ENCODE assay signal across 18 mouse cellular contexts in genomic region chr9:96868546-96868945, GRCm38 (mm10). TPM values are rescaled to one million over a fixed set of nuclear protein-coding genes. Genes with fewer than 3 reads are reported as not detected.
DNase-seq lines count a peak whose midpoint lies in the region; ATAC-seq and TF ChIP-seq lines count a peak whose summit lies in the region.
"Had no signal": no experiment of that assay in that cellular context is flagged by ENCODE, and none has a peak within 500 bp of the region (broad histone marks: within the 10 kb centered on the region; RNA-seq: fewer than 3 reads in every experiment).

No protein-coding gene starts in this region.

- H3K9me3 ChIP-seq in liver, embryonic 12.5 days (replicated peaks) = no peaks in the 10 kb centered on the region
- no peaks in the 10 kb centered on the region for H3K9me3 ChIP-seq in stomach, postnatal 0 days (ENCODE audit: control insufficient read depth, low read length)
- no peaks in the 10 kb centered on the region for H3K9me3 ChIP-seq in midbrain, embryonic 16.5 days (replicated peaks; ENCODE audit: control insufficient read depth, low read length, poor library complexity, severe bottlenecking)

- no peak for TF ChIP-seq POLR2A in liver, adult 2 months (IDR thresholded peaks at IDR 0.05; ENCODE audit: extremely low read depth, insufficient read depth, low read length)

- no peak overlapping the region for H3K4me2 ChIP-seq in liver, embryonic 12.5 days
- H3K4me2 ChIP-seq in stomach, postnatal 0 days (replicated peaks; ENCODE audit: low read depth) = no peak overlapping the region
- H3K4me2 ChIP-seq in midbrain, embryonic 16.5 days (ENCODE audit: low read length) = no peak overlapping the region
- H3K4me2 ChIP-seq: forebrain, embryonic 13.5 days; heart, embryonic 12.5 days; hindbrain, embryonic 14.5 days; intestine, embryonic 15.5 days had no signal

- no peak overlapping the region for H3K27ac ChIP-seq in liver, adult 2 months (replicated peaks; ENCODE audit: insufficient read depth, low read depth, low read length)
- H3K27ac ChIP-seq in liver, embryonic 12.5 days = no peak overlapping the region
- H3K27ac ChIP-seq in stomach, postnatal 0 days (replicated peaks) = no peak overlapping the region
- H3K27ac ChIP-seq in midbrain, embryonic 16.5 days (ENCODE audit: low read length) = no peak overlapping the region
- H3K27ac ChIP-seq: embryonic facial prominence, embryonic 10.5 days; forebrain, embryonic 13.5 days; hindbrain, embryonic 14.5 days; intestine, embryonic 15.5 days had no signal

- TF ChIP-seq EP300 in stomach, postnatal 0 days (optimal IDR thresholded peaks at IDR 0.05) = no peak

- WGBS in liver, adult 2 months = 51% methylated on average over 6 of the region's 6 CpGs
- WGBS in liver, embryonic 12.5 days (ENCODE audit: insufficient replicate concordance) = 68% methylated on average over 6 of the region's 6 CpGs
- 71% methylated on average over 6 of the region's 6 CpGs for WGBS in stomach, postnatal 0 days
- WGBS in midbrain, embryonic 16.5 days = 95% methylated on average over 6 of the region's 6 CpGs

- H3K9ac ChIP-seq in liver, adult 2 months (ENCODE audit: low read depth, low read length) = no peak overlapping the region
- H3K9ac ChIP-seq in liver, embryonic 12.5 days = no peak overlapping the region
- no peak overlapping the region for H3K9ac ChIP-seq in stomach, postnatal 0 days (ENCODE audit: low read length)
- no peak overlapping the region for H3K9ac ChIP-seq in midbrain, embryonic 16.5 days (ENCODE audit: low read depth, low read length)
- H3K9ac ChIP-seq: forebrain, embryonic 13.5 days; forebrain, postnatal 0 days; heart, embryonic 12.5 days; hindbrain, embryonic 14.5 days; intestine, embryonic 15.5 days had no signal

- no peak for ATAC-seq in liver, embryonic 12.5 days
- ATAC-seq in stomach, postnatal 0 days (ENCODE audit: low FRiP score, low TSS enrichment) = 0 out of 2 replicates have a peak, but pooled peaks have one; percentile 22
- no peak for ATAC-seq in midbrain, embryonic 16.5 days
- ATAC-seq: activated CD4-positive, CD25-positive, alpha-beta regulatory T cell, adult 4 months; forebrain, embryonic 13.5 days; forebrain, postnatal 0 days; intestine, embryonic 15.5 days had no signal

- H3K4me3 ChIP-seq in liver, adult 2 months (ENCODE audit: insufficient read depth, low read depth, low read length) = no peak overlapping the region
- H3K4me3 ChIP-seq in liver, embryonic 12.5 days = no peak overlapping the region
- no peak overlapping the region for H3K4me3 ChIP-seq in stomach, postnatal 0 days (ENCODE audit: low read depth, low read length)
- no peak overlapping the region for H3K4me3 ChIP-seq in midbrain, embryonic 16.5 days (ENCODE audit: low read depth, low read length)
- H3K4me3 ChIP-seq: embryonic facial prominence, embryonic 10.5 days; forebrain, embryonic 13.5 days; heart, embryonic 12.5 days; hindbrain, embryonic 10.5 days; intestine, embryonic 15.5 days had no signal

- H3K4me1 ChIP-seq in liver, adult 2 months (ENCODE audit: control insufficient read depth, insufficient read depth, low read length) = no peaks in the 10 kb centered on the region; the same call in 1 of the 2 replicates
- H3K4me1 ChIP-seq in liver, embryonic 12.5 days = 0 out of 2 replicates have a peak, but pooled peaks cover 3% of the 10 kb centered on the region
- no peaks in the 10 kb centered on the region for H3K4me1 ChIP-seq in stomach, postnatal 0 days (replicated peaks; ENCODE audit: control insufficient read depth, insufficient read depth)
- H3K4me1 ChIP-seq in midbrain, embryonic 16.5 days (ENCODE audit: control insufficient read depth, insufficient read depth, low read length) = peaks cover 11% of the 10 kb centered on the region

- TF ChIP-seq CTCF in liver, adult 2 months (IDR thresholded peaks at IDR 0.05; ENCODE audit: low read depth, low read length) = no peak
- no peak for TF ChIP-seq CTCF in stomach, postnatal 0 days (IDR thresholded peaks at IDR 0.05; ENCODE audit: low read depth)

- no peaks in the 10 kb centered on the region for H3K36me3 ChIP-seq in liver, adult 2 months (ENCODE audit: control insufficient read depth, insufficient read depth, low read length)
- no peaks in the 10 kb centered on the region for H3K36me3 ChIP-seq in liver, embryonic 12.5 days
- H3K36me3 ChIP-seq in stomach, postnatal 0 days (ENCODE audit: control insufficient read depth, insufficient read depth, low read length) = no peaks in the 10 kb centered on the region
- H3K36me3 ChIP-seq in midbrain, embryonic 16.5 days (ENCODE audit: control insufficient read depth, insufficient read depth, low read length) = no peaks in the 10 kb centered on the region
- H3K36me3 ChIP-seq: heart, embryonic 12.5 days; intestine, embryonic 15.5 days had no signal

- H3K27me3 ChIP-seq in liver, adult 2 months (ENCODE audit: control insufficient read depth, insufficient read depth, low read length) = no peaks in the 10 kb centered on the region
- no peaks in the 10 kb centered on the region for H3K27me3 ChIP-seq in liver, embryonic 12.5 days (replicated peaks)
- no peaks in the 10 kb centered on the region for H3K27me3 ChIP-seq in stomach, postnatal 0 days (ENCODE audit: control insufficient read depth, insufficient read depth, low read length)
- H3K27me3 ChIP-seq in midbrain, embryonic 16.5 days (ENCODE audit: control insufficient read depth, insufficient read depth, low read depth, low read length) = no peaks in the 10 kb centered on the region
- H3K27me3 ChIP-seq: forebrain, embryonic 13.5 days; heart, embryonic 12.5 days; intestine, embryonic 15.5 days had no signal

- DNase-seq in adrenal gland, adult 2 months = peak; percentile 62
- no peak for DNase-seq in adrenal gland, adult 18-20 months (ENCODE audit: low spot score in 2 of 2)
- DNase-seq in liver, adult 2 months (ENCODE audit: extremely low read depth, low read depth, low spot score) = peak; percentile 24
- DNase-seq in 416B (ENCODE audit: low read depth) = peak; percentile 61
- peak; percentile 25 for DNase-seq in stomach, postnatal 0 days (ENCODE audit: low spot score)
- DNase-seq: cerebellum, adult 2 months; cerebellum, postnatal 10 days; forebrain, postnatal 0 days; gastrocnemius, postnatal 14 days had no signal

- peaks cover 2% of the 10 kb centered on the region; the same call in 1 of the 2 replicates for H3K79me2 ChIP-seq in liver, adult 2 months (ENCODE audit: control insufficient read depth, insufficient read depth, low read length)

RNA-seq across cellular contexts. Expression of gene Pxylp1, which starts 23.9 kb away (rescaled TPM):
- total RNA-seq in adrenal gland, adult 2 months (2021) = 10 to 100 TPM in 1 of 2 experiments, 1 to 10 TPM in 1; 5.6 to 13.0 TPM
- 2.7 and 2.9 TPM in 2 replicates for polyA plus RNA-seq in adrenal gland, adult 2 months (2012; rRNA removed)
- total RNA-seq in adrenal gland, adult 18-20 months (2021) = 1 to 10 TPM; 3.7 to 8.1 TPM
- total RNA-seq in liver, adult 2 months (2014; rRNA removed) = 6.0 and 7.2 TPM in 2 replicates
- 4.5 and 5.5 TPM in 2 replicates for polyA plus RNA-seq in liver, adult 2 months (2012; rRNA removed)
- 2.1 and 2.2 TPM in 2 replicates for polyA plus RNA-seq in liver, embryonic 12.5 days (2016; fragmentation: Nextera tagmentation; extraction: Ambion mirVana)
- polyA plus RNA-seq in stomach, postnatal 0 days (2015; fragmentation: Nextera tagmentation; extraction: Ambion mirVana) = 19.1 TPM in 2 replicates
- 39.3 and 47.8 TPM in 2 replicates for polyA plus RNA-seq in midbrain, embryonic 16.5 days (2015; fragmentation: Nextera tagmentation; extraction: Ambion mirVana)

Comparison
In these comparisons a context has a peak if more than half of its experiments do, and no peak if none do; other contexts are left out.
1. DNase-seq: peak in adrenal gland, adult 2 months (single experiment), liver, adult 2 months (single experiment), 416B (single experiment) and stomach, postnatal 0 days (single experiment); none in adrenal gland, adult 18-20 months (0 of 2).